Mouse (Mus musculus): ENCODE data around the gene Vwa2. TPM values are rescaled to one million over a fixed set of nuclear protein-coding genes. Genes with fewer than 3 reads are reported as not detected.

Gene Vwa2
- polyA plus RNA-seq, 1 experiment from 2014 or later, result 0.25 TPM

- Histone ChIP-seq H3K36me3 (ENCODE audit: control insufficient read depth, insufficient read depth) (no peaks in the 10 kb centered on the region), H3K27ac (ENCODE audit: low read length) (no peak overlapping the region), H3K9ac (ENCODE audit: low read length) (no peak overlapping the region), H3K27me3 (ENCODE audit: control insufficient read depth, insufficient read depth, low read length) (no peaks in the 10 kb centered on the region), H3K4me3 (ENCODE audit: low read length) (no peak overlapping the region), H3K4me1 (ENCODE audit: control insufficient read depth, insufficient read depth, low read length) (peaks cover 5% of the 10 kb centered on the region; the same call in 1 of the 2 replicates), H3K9me3 (replicated peaks; ENCODE audit: control insufficient read depth, low read length) (no peaks in the 10 kb centered on the region), H3K4me2 (ENCODE audit: low read depth, low read length) (no peak overlapping the region)
- ATAC-seq (replicated peaks; ENCODE audit: extremely low read depth, insufficient read depth, low FRiP score), result no peak
- WGBS, result 84% methylated on average over 2 of the region's 2 CpGs
Measured at GRCm38 (mm10) chr19:56959057-56959456, 85.0 kb downstream of the Vwa2 start.

DNA sequence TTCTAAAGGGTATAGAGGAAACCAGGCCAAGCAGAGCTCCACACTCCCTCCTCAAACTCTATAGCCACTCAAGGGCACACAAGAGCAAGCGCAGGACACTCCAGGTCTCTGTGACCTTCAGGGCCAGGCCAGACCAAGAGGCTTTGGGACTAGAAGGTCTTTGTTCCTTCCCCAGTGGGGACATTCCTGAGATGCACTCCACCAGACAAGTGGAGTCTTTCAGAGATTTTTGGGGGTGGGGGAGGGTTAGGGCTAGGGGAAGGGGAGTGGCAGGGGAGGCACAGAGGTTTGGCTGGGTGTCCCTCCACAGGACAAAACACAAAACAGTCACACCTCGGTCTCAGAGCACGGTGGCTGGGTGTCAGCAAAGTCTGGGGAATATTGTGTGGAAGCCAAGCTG, 85.6 kb downstream of the Vwa2 start:
- Histone ChIP-seq H3K4me3 (ENCODE audit: low read length) (no peak overlapping the region), H3K27ac (ENCODE audit: low read length) (no peak overlapping the region)
- ATAC-seq (replicated peaks; ENCODE audit: extremely low read depth, insufficient read depth, low FRiP score), result no peak

More for the DNA sequence above, 85.6 kb downstream of the Vwa2 start:
- no peaks in the 10 kb centered on the region for H3K27me3 ChIP-seq (ENCODE audit: control insufficient read depth, insufficient read depth, low read length)
- H3K4me2 ChIP-seq (ENCODE audit: low read depth, low read length), result no peak overlapping the region
- H3K9me3 ChIP-seq (replicated peaks; ENCODE audit: control insufficient read depth, low read length), result no peaks in the 10 kb centered on the region
- peaks cover 5% of the 10 kb centered on the region; the same call in 1 of the 2 replicates for H3K4me1 ChIP-seq (ENCODE audit: control insufficient read depth, insufficient read depth, low read length)
- H3K36me3 ChIP-seq (ENCODE audit: control insufficient read depth, insufficient read depth), result no peaks in the 10 kb centered on the region
- WGBS, result 56% methylated on average over 3 of the region's 3 CpGs
- H3K9ac ChIP-seq (ENCODE audit: low read length), result no peak overlapping the region

Other genes starting within 250 kb of the Vwa2 start
- gene Adrb1, start 152.1 kb upstream of the Vwa2 start, polyA plus RNA-seq (2015; fragmentation: Nextera tagmentation; extraction: Ambion mirVana), result 2.7 and 4.2 TPM in 2 replicates
- gene Ccdc186, start 52.1 kb upstream of the Vwa2 start, polyA plus RNA-seq (2015; fragmentation: Nextera tagmentation; extraction: Ambion mirVana), result 17.4 and 18.7 TPM in 2 replicates
- gene Tdrd1, start 48.0 kb upstream of the Vwa2 start, polyA plus RNA-seq (2015; fragmentation: Nextera tagmentation; extraction: Ambion mirVana), result 0.32 and 0.44 TPM in 2 replicates
- 3.0 and 4.5 TPM in 2 replicates for gene Afap1l2, start 134.0 kb downstream of the Vwa2 start, polyA plus RNA-seq (2015; fragmentation: Nextera tagmentation; extraction: Ambion mirVana)

All from heart, embryonic 16.5 days (tissue).